Mouse (Mus musculus): ENCODE results near the gene Gm26992. TPM values are rescaled to one million over a fixed set of nuclear protein-coding genes. Genes with fewer than 3 reads are reported as not detected.

Gene Gm26992
- total and polyA plus RNA-seq, 2 experiments from 2014 or later: not detected

DNA sequence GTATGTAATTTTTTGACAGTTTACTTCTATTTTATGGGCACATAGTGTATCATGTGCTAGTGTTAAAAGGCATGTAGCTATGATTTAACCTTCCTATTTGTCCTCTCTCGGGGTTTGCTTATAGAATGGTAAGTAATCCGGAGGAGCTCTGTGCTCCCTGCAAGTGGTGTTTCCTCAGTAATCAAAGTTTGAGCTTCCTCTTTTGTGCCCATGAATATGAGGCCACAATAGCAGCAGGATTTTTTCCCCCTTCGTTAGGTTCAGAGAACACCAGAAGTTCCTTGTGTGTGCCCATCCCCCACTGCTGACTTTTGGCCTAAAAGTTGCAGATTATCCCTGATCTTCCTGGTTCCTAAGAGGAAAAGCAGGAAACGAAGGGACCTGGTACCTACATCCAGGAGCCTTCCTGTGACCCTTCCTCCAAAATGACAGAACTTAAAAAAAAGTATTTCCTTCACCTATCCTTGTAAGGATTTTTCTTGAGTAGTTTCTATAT is 99.5 kb downstream of the Gm26992 start:
- no peak overlapping the region for H3K4me2 ChIP-seq (ENCODE audit: low read depth, low read length)
- no peak overlapping the region for H3K4me3 ChIP-seq (ENCODE audit: low read length)
- no peaks in the 10 kb centered on the region for H3K4me1 ChIP-seq (ENCODE audit: insufficient read depth, low read length)
- no peaks in the 10 kb centered on the region for H3K36me3 ChIP-seq (ENCODE audit: insufficient read depth, low read length)
- H3K27ac ChIP-seq: no peak overlapping the region
- no peak for ATAC-seq
- no peak overlapping the region for H3K9ac ChIP-seq (replicated peaks; ENCODE audit: low read length)
- TF ChIP-seq CTCF (IDR thresholded peaks at IDR 0.05; ENCODE audit: low read depth): no peak
- 73% methylated on average over 4 of the region's 4 CpGs for WGBS
- DNase-seq (ENCODE audit: low spot score): no peak
- no peaks in the 10 kb centered on the region for H3K27me3 ChIP-seq (ENCODE audit: insufficient read depth, low read length)
- H3K9me3 ChIP-seq (ENCODE audit: low read length): no peaks in the 10 kb centered on the region

GRCm38 (mm10) chrX:103529185-103529584 is 107.4 kb downstream of the Gm26992 start:
- Histone ChIP-seq H3K4me2 (ENCODE audit: low read depth, low read length) (peak overlapping the region; percentile 46), H3K4me1 (ENCODE audit: insufficient read depth, low read length) (no peaks in the 10 kb centered on the region), H3K9ac (replicated peaks; ENCODE audit: low read length) (no peak overlapping the region), H3K4me3 (ENCODE audit: low read length) (peak overlapping the region; percentile 18), H3K9me3 (ENCODE audit: low read length) (no peaks in the 10 kb centered on the region), H3K27me3 (ENCODE audit: insufficient read depth, low read length) (no peaks in the 10 kb centered on the region), H3K36me3 (ENCODE audit: insufficient read depth, low read length) (no peaks in the 10 kb centered on the region), H3K27ac (peak overlapping the region; percentile 58)
- ATAC-seq (peak; percentile 81), DNase-seq (ENCODE audit: low spot score) (peak; percentile 85)
- under 1% methylated on average over 23 of the region's 23 CpGs for WGBS
- no peak for TF ChIP-seq CTCF (IDR thresholded peaks at IDR 0.05; ENCODE audit: low read depth)

Other genes starting within 250 kb of the Gm26992 start
- gene Nap1l2, start 235.4 kb upstream of the Gm26992 start, total RNA-seq (2014; rRNA removed): 41.3 and 43.1 TPM in 2 replicates
- gene Nap1l2, start 235.4 kb upstream of the Gm26992 start, polyA plus RNA-seq (2015; fragmentation: Nextera tagmentation; extraction: Ambion mirVana): 89.4 and 92.8 TPM in 2 replicates
- gene Cdx4, start 100.6 kb upstream of the Gm26992 start, total RNA-seq (2014; rRNA removed): not detected in 2 replicates
- not detected in 2 replicates for gene Cdx4, start 100.6 kb upstream of the Gm26992 start, polyA plus RNA-seq (2015; fragmentation: Nextera tagmentation; extraction: Ambion mirVana)
- 8.1 and 8.7 TPM in 2 replicates for gene Chic1, start 65.5 kb upstream of the Gm26992 start, total RNA-seq (2014; rRNA removed)
- 4.5 and 4.9 TPM in 2 replicates for gene Chic1, start 65.5 kb upstream of the Gm26992 start, polyA plus RNA-seq (2015; fragmentation: Nextera tagmentation; extraction: Ambion mirVana)
- gene Tsx, start 7.5 kb upstream of the Gm26992 start, total RNA-seq (2014; rRNA removed): not detected in 2 replicates
- 0.43 TPM in 1 of 2 replicates, not detected in the other for gene Tsx, start 7.5 kb upstream of the Gm26992 start, polyA plus RNA-seq (2015; fragmentation: Nextera tagmentation; extraction: Ambion mirVana)
- gene Zcchc13, start 208.6 kb downstream of the Gm26992 start, total RNA-seq (2014; rRNA removed): not detected in 2 replicates
- gene Zcchc13, start 208.6 kb downstream of the Gm26992 start, polyA plus RNA-seq (2015; fragmentation: Nextera tagmentation; extraction: Ambion mirVana): not detected in 2 replicates